Mouse (Mus musculus) 3T3-L1 (cell line): Measurements from ENCODE around the gene B4galt4.
"Not testable (repeated sequence)": the region's sequence is repeated elsewhere in the genome, so short reads cannot be mapped to it uniquely, and the experiment has no call there.

Source experiments
- DNase-seq: peaks from one replicate; pipeline ENCODE4 v3.0.0-alpha.2; 2015; ENCODE audit warnings: low read depth, low spot score

The B4galt4 gene

DNA sequence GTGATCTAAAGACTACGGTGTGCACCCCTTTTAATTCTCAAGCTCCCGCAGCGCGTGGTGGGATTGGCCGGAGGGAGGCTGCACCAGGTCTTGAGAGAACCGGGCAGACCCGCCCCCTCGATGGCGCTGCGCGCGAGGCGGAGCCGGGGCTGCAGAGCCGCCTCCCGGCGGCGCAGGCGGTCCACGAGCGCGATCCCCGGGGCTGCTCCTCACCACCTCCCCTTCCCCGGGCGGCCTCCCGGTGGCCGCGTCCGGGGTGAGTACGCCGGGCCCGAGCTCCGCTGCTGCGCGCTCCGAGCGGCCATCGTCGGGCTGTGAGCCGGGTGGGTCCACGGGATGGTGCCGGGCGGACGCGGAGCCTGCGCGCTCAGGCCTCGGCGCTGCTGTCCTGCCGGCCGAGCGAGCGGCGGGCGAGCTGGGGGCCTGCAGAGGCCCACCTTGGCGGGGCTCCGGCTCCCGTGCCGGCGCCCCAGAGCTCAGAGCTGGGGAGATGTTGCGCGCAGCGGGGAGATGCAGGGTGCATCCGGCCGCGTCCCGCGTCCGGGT lies at the start of gene B4galt4:
TSS of gene B4galt4 (plus strand) at position 152 of the 546 bp plus-strand sequence.
- peak; percentile 46 for DNase-seq

DNA sequence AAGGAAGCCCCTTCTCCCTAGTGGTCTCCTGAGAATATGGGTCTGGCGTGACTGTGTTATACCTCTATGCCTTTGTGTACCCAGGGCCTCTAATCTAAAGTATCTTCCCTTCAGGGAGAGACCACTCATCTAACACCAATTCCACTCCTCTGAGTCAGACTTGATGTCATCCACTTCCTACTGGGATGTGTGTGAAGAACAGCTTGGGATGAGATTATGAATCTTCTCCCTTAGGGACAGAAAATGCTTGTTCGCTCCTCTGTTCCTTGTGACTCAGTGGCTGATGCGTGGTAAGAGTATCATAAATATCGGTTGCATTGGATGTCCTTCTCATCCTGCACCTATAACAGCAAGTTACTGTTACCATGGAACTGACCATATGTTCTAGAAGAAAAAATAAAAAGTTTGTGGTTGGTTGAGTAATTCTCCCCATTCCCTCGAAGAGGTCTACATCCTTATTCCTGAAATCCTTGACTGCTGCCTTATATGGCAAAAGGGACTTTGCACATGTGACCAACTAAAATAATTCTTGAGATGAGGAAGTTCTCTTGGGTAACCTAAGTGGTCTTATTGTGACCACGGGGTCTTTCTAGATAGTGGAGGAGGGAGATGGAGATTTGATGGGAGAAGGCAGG lies 47.0 kb upstream of the B4galt4 start:
- peak; percentile 93 for DNase-seq

DNA sequence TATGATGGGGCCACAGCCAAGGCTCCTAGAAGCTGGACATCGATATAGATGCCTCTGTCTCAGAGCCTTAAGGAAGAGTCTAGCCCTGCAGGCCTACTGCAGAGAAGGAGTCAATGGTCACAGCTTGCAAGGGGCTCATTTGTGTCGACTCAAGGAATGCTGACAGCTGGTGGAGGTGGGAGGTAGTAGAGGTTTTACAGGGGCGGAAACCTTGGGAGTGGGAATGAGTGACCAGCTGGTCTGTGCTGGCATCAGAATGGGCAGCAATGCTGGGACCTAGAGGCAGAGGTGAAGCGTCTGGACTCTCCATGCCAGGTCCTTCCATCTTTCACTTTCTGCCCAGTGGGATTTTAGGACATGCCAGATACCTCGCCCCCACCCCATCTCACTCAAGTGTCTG lies 46.5 kb upstream of the B4galt4 start:
- no peak for DNase-seq

DNA sequence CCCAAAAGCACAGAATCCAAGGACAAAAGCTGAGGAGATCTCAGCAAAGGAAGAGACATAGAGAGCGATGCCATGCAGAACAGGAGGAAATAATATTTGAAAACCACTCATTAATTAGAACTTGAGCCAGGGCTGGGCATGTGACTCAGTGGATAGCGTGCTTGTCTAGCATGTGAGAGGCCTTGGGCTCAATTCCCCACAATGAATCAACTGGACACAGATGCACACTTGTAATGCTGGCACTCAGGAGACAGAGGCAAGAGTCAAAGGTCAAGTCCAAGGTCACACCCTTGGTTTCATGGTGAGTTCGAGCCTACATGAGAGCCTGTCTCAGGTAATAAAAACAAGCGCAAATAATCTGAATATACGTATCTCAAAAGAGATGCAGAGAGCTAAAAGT lies 44.5 kb upstream of the B4galt4 start:
- no peak for DNase-seq

DNA sequence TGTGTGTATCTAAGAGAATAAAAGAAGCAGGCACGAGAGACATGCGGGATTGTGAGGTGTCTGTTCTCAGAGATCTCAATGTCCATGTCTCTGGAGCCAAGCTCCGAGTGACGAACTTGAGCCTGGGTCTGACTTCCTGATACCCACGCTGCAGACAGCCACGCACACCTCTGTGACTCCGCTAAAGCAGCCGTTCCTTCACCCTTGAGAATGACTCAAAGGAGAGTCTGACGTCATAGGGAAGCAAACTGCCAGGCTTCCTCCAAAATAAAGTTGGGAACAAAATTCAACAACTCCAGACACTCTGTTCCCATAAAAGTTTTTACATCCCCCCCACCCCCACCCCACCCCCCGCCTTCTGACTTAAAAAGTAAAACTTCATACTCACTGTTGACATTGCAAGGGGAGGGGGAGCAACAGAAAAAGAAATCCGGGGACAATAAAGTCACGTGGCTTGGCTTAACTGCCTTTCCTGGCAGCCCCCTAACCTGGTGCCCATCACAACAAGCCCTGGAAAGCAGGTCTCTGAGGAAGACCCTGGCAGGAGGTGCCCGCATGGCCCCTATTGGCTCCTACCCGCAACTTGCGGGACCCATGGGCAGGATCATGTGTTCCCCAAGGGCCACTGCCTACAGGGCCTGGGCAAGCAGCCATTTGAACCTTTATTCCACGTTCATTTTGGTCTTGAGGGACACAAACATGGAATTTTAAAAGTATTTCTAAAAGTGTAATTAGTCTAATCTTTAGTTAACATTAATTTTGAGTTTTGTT lies 41.5 kb upstream of the B4galt4 start:
- no peak for DNase-seq

DNA sequence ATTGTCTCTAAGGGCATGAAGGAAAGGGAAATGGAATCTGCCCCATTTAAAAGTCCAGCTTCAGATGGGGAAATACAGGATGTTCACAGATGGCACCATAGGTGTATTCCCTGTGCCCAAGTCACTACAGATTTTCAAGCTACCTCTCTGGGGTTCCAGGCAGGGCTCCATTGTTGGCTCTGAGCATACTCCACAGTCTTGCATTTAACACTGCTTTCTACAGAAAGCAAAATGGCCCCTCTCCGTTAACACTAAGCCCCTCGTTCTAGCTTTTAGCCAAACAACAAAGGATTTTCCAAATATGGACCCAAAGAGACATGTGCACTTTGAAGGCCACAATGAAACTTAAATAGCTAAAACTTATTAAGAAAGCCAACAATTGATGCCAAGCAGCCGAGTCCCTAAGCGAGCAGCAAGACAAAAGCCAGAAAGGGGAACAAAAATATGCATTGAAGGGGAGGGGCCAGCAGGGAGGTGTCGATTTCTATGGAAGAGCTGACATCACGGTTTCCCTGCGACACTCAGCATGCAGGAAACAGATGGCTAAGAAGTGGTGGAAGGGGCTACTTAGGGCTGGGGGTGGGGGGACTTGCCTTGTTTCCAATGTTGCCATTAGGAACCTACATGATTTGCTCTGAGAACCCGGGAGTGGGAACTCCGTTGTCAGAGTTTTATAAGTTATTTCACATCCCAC lies 40.4 kb upstream of the B4galt4 start:
- no peak for DNase-seq

DNA sequence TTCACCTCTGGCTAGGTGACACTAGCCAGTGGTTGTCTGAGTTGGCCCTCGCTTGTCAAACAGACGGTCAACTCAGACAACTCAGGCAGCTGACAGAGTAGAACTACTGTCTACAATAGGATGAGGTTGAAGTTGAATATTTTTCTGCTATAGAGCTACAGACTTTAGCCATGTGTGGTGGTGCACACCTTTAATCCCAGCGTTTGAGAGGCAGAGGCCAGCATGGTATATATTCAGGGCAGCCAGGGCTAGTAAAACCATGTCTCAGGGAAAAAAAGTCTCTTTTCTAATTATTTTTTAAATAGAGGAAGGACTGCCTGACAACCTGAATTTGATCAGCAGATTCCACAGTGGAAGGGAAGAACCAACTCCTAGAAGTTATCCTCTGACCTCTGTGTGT lies 39.7 kb upstream of the B4galt4 start:
- no peak for DNase-seq

DNA sequence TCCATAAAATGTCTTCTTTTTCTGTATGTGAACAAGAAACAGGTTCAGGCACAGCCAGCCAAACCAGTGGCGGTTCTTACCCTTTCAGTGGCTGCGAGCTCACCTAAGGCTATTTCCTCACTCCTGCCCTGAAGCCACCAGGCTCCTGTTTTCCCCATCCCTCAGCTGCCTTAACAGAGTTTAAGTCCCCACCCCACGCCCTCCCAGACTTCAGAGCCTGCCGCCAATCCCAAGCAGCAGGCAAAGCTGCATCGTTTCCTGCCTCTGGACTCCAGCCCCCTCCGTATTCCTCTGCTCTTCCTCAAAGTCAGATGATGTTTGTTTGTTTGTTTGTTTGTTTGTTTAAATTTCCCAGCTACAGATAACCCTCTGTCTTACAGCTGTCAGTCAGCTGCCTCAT lies 38.6 kb upstream of the B4galt4 start:
- DNase-seq: no peak

DNA sequence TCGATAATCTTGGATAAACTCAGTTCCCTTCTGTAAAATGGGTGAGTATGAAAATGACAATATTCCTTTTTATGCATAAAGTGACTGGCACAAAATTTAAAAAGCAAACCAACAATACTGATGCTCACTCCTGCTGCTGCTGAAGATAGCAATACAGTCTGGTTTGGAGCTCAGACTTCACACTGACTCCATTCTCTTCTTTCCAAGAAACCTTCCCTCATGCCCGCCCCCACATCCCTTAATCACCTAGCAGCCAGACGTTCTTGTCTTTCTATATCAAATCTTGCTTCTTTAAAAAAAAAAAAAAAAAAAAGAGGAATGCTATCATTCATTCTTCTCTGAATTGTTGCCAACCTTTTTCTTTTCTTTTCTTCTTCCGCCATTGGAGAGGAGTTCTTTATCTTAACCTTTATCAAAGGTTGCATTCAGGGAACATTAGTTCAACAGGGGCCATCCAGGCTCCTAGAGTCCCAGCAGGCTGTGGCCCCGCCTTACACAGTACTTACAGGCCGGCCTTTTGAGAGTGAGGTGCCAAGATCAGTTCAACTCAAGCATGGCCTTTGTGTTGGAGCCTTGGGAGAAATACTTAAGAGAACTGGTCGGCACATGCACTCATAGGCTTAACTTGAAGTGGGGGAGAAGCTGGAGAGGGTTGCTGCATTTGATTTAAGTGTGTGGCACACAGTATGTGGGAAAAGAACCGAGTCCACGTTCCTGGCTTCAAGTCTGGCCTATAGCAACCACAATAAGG lies 36.4 kb upstream of the B4galt4 start:
- no peak for DNase-seq

DNA sequence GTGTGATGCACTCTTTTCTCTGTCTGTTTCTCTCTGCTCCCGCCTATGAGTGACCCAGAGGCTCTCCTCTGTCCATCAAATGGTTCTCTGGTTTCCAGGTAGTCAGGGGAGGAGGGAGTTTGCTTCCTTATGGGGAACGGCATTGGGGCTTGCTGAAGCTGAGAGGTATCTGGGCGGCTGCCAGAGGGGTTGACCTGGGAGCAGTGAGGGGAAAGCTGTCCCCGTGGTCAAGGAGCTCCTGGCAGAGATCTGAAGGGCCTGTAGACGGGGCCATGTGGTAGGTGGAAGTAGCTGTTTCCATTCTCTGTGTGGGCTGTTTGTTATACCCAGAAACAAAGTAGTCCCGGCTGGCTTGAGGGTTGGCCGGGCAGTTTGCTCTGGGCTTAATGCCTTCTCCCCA lies 35.3 kb upstream of the B4galt4 start:
- no peak for DNase-seq

DNA sequence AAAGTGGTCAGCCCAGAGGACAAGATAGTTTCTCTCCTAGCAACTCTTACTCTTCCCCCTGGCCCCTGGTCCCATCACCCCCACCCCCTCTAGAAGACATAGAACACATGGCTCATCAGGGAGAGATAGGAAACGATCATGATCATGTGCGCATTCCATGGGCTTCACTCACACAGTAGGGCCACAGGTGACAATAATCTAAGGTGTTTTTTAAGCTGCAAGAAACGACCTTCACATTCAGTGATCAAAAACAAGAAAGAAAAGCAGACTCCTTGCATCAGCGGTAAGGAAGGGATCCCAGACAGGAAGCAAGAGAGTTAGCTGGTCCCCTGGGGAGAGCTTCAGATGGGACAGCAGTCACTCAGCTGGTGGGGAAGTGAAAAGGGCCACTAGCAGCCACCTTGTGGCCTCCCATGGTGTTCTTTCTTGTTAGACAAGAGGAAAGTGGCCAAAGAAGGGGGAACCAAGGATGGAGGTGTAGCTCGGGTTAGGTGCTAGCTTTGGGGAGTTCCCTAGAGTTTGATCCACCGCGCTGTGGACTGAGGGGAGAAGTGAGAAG lies 33.0 kb upstream of the B4galt4 start:
- no peak for DNase-seq

DNA sequence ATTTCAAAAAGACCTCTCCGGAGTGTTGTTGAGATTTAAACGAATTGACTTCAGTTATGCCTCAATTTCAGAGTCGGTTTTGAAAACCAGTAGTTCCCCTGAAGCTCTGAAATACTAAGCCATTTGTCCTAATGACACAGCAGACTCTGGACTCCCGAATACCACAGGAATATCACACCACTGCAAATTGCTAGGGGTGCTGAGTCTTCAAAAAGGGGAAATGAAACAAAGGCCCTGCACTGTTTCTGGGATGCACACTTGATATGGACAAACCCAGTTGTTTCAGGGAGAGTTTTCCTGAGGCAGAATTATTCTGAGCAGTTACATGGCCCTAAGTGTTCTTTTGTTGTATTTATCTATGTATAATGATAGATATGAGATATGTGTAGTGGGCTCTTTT lies 30.8 kb upstream of the B4galt4 start:
- peak; percentile 51 for DNase-seq

DNA sequence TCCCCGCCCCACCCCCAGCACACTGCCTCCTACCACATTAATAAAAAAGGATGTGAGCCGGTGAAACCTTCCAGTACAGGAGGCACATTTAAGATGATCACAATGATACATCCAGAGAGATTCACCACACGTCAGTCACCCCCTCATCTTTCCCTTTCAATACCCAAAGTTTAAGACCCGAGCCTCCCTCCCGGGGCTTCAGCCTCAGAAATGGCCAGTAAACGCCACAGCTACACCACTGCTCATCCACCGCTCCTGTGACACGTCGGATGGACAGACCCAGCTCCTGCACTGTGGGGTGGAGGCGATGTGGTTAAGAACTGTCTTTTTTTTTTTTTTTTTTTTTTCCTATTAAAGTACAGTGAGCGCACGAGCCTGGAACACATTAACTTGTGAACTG lies 30.0 kb upstream of the B4galt4 start:
- DNase-seq: peak; percentile 67

DNA sequence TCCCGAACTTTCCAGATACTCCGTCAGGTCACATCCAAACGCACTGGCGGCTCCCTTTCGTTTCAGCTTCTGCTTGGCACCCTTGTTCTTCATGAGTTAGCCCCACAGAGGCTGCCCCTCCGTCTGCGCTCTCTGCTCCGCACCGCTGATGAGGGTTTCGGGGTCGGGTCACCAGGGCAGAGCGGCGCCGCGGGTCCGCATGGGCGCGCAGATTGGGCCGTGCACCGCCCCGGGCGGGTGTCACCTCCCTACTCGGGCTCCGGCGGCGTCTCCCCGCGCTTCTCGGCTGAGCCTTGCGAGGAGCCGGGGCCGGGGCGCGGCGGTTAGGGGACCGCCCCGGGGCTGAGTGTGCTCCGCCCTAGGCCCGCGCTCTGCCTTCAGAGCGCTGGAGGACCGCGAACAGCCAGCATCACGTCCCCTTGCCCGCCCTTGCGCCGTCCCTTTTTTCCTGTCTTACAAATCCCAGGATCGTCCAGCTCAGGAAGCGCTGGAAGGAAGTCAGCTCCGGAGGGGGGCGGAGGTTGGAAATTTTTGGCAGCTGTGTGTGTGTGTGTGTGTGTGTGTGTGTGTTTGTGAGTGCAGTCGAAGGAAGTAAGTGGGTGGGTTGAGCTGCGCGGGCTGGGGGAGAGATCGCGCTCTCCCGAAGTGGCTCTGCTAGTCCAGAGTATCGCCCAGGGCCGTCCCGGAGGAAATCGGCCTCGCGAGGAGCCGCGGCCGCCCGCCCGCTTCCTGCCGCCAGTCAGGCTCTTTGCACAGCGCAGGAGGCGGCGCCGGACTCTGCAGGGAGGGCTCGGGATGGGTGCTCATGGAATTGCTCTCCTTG lies 29.3 kb upstream of the B4galt4 start, which contains the start of gene Arhgap31:
TSS of gene Arhgap31 (minus strand) at position 694 of the 823 bp plus-strand sequence.
- DNase-seq: peak; percentile 90

DNA sequence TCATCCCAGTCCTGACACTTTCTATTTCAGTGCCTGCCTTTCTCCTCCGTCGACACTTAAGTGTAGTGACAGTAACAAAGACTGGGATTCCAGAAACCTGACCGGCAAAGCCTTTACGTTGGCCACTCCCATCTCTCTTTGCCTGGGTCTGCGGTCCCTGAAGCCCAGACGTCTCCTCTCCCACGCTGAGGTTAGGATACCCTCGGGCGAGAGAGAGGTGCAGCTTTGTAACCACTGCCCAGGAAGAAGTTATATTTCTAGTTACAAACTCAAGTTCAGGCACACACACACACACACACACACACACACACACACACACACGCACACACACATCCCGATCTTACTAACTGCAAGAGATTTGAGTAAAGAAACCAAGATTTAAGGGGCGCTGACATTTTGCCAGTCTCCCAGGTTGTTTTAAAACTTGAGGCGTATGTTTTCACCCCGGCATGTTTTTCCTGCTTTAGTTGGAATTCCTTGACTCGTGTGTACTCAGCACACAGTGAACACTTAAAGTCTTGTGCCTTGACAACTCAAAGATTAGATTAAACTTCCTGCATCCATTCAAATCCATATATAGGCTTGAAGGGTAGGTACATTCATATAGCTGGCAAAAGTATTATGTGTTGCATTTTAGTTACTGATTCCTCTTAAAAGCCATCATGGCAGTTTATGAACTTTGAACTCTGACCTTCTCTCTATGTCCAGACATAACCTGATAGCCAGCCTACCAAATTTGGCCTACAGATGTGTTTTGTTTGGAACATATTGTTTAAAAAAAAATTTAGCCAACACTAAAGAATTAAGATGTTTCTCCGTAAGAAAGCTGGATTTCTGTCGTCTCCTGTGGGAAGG lies 28.4 kb upstream of the B4galt4 start:
- DNase-seq: no peak

DNA sequence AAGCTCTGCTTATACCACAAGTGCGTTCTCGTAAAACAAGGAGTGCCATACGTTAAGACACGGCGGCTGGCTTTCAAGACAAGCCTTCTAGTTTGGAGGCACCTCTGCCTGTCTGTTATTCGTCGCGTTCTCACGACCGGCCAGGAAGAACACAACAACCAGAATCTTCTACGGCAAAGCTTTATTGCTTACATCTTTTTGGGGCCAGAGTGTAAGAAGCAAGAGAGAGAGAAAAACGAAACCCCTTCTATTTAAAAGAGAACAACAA lies 27.9 kb upstream of the B4galt4 start:
- DNase-seq: not testable (repeated sequence)

DNA sequence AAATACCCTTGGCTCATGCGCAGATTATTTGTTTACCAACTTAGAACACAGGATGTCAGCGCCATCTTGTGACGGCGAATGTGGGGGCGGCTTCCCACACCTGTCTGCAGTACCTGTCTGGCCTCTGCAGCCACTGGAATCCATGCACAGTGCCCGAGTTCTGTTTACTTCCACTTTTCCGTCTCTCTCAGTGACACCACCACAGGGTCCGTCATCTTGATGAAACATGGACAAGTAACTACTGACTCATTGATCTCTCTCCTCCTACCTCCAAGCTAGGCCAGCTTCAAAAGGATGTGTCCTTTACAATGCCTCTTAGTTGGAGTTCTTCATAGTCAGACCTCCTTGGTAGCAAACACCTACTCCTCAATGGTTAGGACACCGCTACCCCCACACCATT lies 20.7 kb upstream of the B4galt4 start:
- no peak for DNase-seq

DNA sequence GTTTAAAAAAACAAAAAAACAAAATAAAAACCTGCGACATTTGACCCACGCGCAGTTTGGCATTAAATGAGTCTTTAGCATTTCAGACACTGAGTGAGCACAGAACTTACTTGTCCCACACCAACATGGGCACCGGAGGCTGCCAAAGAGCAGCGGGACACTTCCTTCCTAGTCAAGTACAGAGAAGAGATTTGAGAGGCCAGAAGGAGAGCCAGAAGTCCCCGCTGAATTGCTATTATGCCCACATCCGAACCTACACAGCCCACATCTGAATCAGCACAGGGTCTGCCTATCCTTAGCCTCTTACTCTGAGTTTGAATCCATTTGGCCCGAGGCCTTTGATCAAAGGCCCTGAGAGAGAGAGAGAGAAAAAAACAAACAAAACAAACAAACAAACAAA lies 17.8 kb upstream of the B4galt4 start:
- DNase-seq: no peak

DNA sequence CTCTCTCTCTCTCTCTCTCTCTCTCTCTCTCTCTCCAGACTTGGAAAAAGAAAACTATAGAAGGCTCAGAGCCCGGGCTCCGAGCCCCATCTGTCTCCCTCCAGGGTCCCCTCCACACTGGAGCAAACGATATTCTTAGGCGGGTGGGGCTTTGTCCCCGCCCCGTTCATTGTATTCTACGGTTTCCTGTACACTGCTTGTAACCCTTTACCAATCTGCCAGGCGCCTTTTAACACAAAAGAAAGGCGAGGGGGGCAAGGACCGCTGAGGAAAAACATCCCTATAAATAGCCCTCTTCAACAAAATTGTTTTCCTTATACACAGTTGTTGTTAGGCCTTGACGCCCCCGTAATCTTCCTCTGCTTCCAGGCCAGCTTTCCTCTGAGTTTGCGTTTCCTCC lies 17.1 kb upstream of the B4galt4 start:
- no peak for DNase-seq
